Mouse (Mus musculus): ENCODE results near the gene Fbxw21. TPM values are rescaled to one million over a fixed set of nuclear protein-coding genes. Genes with fewer than 3 reads are reported as not detected.
"Not testable (repeated sequence)": the region's sequence is repeated elsewhere in the genome, so short reads cannot be mapped to it uniquely, and the experiment has no call there.

Gene Fbxw21
- total and polyA plus RNA-seq, 3 experiments, result not detected

DNA sequence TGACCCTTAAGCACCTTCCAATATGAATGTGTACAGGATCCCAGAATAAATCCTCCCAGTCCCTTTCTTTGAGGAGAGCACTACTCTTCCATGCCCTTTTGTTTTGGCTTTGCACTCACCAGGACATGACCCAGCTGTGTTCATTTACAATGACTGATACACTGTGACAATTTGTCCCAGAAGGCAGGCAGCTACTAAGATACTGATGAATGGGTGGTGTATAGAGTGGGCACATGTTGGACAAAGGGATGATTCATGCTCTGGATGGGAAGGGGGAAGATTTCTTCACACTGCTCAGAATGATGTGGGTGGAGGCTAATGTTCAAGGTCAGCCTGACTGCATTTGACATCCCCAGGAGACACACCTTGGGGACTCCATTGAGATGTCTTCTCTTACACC lies 5.5 kb upstream of the Fbxw21 start:
- Histone ChIP-seq H3K79me2 (replicated peaks; ENCODE audit: control insufficient read depth, insufficient read depth, low read length) (no peaks in the 10 kb centered on the region), H3K4me1 (ENCODE audit: control insufficient read depth, insufficient read depth, low read length) (no peaks in the 10 kb centered on the region), H3K27ac (no peak overlapping the region), H3K27me3 (ENCODE audit: control insufficient read depth, insufficient read depth, low read length) (no peaks in the 10 kb centered on the region), H3K36me3 (ENCODE audit: control insufficient read depth, insufficient read depth, low read length) (no peaks in the 10 kb centered on the region), H3K4me3 (no peak overlapping the region), H3K9ac (ENCODE audit: low read depth, low read length) (no peak overlapping the region)
- TF ChIP-seq EP300 (IDR thresholded peaks at IDR 0.05; ENCODE audit: insufficient read depth, low read depth, low read length) (no peak), POLR2A (IDR thresholded peaks at IDR 0.05; ENCODE audit: insufficient read depth, low read depth, low read length) (no peak), CTCF (IDR thresholded peaks at IDR 0.05) (no peak)
- intact Hi-C loops (cut with DNase I), result no loop called here
- DNase-seq, result no peak

DNA sequence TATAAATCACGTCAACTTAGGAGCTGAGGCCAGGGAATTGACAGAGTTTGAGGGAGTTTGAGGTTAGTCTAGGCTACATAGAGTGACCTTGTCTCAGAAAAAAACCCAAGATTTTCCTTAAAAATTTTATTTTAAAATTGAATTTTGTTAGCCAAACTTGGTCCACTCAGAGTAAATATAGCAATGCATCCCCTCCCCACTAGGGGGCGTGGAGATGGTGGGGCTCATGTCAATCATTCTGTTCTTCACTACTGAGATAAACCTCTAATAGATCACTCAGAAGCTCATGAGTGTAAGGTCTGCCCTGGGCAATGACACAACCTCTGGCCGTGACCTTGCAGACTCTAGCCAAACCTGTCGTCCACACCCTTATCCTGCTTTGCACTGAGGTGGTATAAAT lies 21.4 kb downstream of the Fbxw21 start:
- H3K27me3 ChIP-seq (ENCODE audit: control insufficient read depth, insufficient read depth, low read length); H3K36me3 ChIP-seq (ENCODE audit: control insufficient read depth, insufficient read depth, low read length); H3K9ac ChIP-seq (ENCODE audit: low read depth, low read length); H3K4me1 ChIP-seq (ENCODE audit: control insufficient read depth, insufficient read depth, low read length); H3K27ac ChIP-seq; H3K79me2 ChIP-seq (replicated peaks; ENCODE audit: control insufficient read depth, insufficient read depth, low read length); intact Hi-C loops (cut with DNase I); H3K4me3 ChIP-seq; DNase-seq: not testable (repeated sequence)
- TF ChIP-seq CTCF (IDR thresholded peaks at IDR 0.05), result peak; percentile 53
- WGBS, result 60% methylated on average over 4 of the region's 4 CpGs

DNA sequence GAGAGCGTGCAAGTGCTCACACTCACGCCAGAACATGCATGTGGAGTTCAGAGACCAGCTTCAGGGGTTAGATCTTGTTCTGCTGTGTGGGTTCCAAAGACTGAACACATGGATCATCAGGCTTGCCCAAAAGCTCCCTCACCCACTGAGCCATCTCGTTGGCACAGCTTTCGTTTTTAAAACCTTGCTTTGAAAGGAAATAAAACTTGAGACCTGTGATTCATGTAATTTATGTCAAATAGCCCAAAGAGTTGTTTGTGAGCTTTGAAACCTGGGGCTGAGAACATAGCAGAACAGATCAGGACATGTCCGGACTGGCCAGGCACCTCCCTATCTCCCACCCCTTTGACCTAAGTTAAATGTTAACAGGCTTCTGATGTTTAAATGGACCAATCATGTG lies 31.8 kb downstream of the Fbxw21 start:
- H3K27me3 ChIP-seq (ENCODE audit: control insufficient read depth, insufficient read depth, low read length), result no peaks in the 10 kb centered on the region
- DNase-seq, result no peak
- no peak overlapping the region for H3K4me3 ChIP-seq
- intact Hi-C loops (cut with DNase I), result no loop called here
- TF ChIP-seq POLR2A (IDR thresholded peaks at IDR 0.05; ENCODE audit: insufficient read depth, low read depth, low read length), result no peak
- TF ChIP-seq CTCF (IDR thresholded peaks at IDR 0.05), result no peak
- no peak for TF ChIP-seq EP300 (IDR thresholded peaks at IDR 0.05; ENCODE audit: insufficient read depth, low read depth, low read length)
- H3K4me1 ChIP-seq (ENCODE audit: control insufficient read depth, insufficient read depth, low read length), result no peaks in the 10 kb centered on the region
- no peak overlapping the region for H3K9ac ChIP-seq (ENCODE audit: low read depth, low read length)
- no peaks in the 10 kb centered on the region for H3K79me2 ChIP-seq (replicated peaks; ENCODE audit: control insufficient read depth, insufficient read depth, low read length)
- H3K36me3 ChIP-seq (ENCODE audit: control insufficient read depth, insufficient read depth, low read length), result no peaks in the 10 kb centered on the region
- no peak overlapping the region for H3K27ac ChIP-seq
- WGBS, result 83% methylated on average over 5 of the region's 5 CpGs

DNA sequence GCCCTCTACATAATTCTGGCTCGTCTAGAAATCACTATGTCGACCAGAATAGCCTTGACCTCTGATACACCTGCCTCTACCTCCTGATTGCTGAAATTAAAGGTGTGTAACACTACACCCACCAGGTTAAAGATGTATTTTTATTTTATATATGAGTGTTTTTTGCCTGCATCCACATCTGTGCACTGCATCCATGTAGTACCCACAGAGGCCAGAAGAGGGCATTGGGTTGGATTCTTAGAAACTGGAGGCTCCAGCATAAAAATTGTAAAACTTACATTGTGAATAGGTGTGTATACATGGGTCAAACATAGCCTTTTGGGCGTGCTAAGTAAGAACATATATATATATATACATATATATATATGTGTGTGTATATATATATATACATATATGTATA lies 33.6 kb downstream of the Fbxw21 start:
- WGBS, result 44% methylated on average over 3 of the region's 3 CpGs
- intact Hi-C loops (cut with DNase I), result no loop called here
- Histone ChIP-seq H3K36me3 (ENCODE audit: control insufficient read depth, insufficient read depth, low read length) (no peaks in the 10 kb centered on the region), H3K4me3 (no peak overlapping the region), H3K79me2 (replicated peaks; ENCODE audit: control insufficient read depth, insufficient read depth, low read length) (no peaks in the 10 kb centered on the region), H3K9ac (ENCODE audit: low read depth, low read length) (no peak overlapping the region), H3K27me3 (ENCODE audit: control insufficient read depth, insufficient read depth, low read length) (no peaks in the 10 kb centered on the region), H3K27ac (no peak overlapping the region), H3K4me1 (ENCODE audit: control insufficient read depth, insufficient read depth, low read length) (no peaks in the 10 kb centered on the region)
- DNase-seq, result no peak
- TF ChIP-seq POLR2A (IDR thresholded peaks at IDR 0.05; ENCODE audit: insufficient read depth, low read depth, low read length) (no peak), EP300 (IDR thresholded peaks at IDR 0.05; ENCODE audit: insufficient read depth, low read depth, low read length) (no peak), CTCF (IDR thresholded peaks at IDR 0.05) (peak; percentile 72)

DNA sequence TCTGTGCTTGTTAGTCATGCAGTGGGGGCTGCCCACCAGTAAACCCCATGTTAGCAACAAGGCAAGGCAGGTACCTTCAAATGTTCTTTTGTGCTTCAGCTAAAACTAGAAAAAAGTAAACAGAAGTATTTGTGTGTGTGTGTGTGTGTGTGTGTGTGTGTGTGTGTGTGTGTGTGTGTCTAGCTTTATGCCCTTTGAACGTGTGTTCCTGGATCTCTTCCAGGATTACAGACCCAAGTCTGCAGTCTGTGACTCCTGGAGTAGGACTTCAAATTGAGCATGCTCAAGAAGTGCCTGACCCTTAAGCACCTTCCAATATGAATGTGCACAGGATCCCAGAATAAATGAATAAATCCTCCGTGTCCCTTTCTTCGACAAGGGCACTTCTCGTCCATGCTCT lies 34.8 kb downstream of the Fbxw21 start:
- no peak overlapping the region for H3K4me3 ChIP-seq
- WGBS, result 76% methylated on average over 4 of the region's 4 CpGs
- no peak for TF ChIP-seq CTCF (IDR thresholded peaks at IDR 0.05)
- no peak for TF ChIP-seq POLR2A (IDR thresholded peaks at IDR 0.05; ENCODE audit: insufficient read depth, low read depth, low read length)
- TF ChIP-seq EP300 (IDR thresholded peaks at IDR 0.05; ENCODE audit: insufficient read depth, low read depth, low read length), result no peak
- DNase-seq, result no peak
- H3K27ac ChIP-seq, result no peak overlapping the region
- no peaks in the 10 kb centered on the region for H3K79me2 ChIP-seq (replicated peaks; ENCODE audit: control insufficient read depth, insufficient read depth, low read length)
- no peaks in the 10 kb centered on the region for H3K36me3 ChIP-seq (ENCODE audit: control insufficient read depth, insufficient read depth, low read length)
- no peaks in the 10 kb centered on the region for H3K4me1 ChIP-seq (ENCODE audit: control insufficient read depth, insufficient read depth, low read length)
- intact Hi-C loops (cut with DNase I), result no loop called here
- H3K27me3 ChIP-seq (ENCODE audit: control insufficient read depth, insufficient read depth, low read length), result no peaks in the 10 kb centered on the region
- H3K9ac ChIP-seq (ENCODE audit: low read depth, low read length), result no peak overlapping the region

DNA sequence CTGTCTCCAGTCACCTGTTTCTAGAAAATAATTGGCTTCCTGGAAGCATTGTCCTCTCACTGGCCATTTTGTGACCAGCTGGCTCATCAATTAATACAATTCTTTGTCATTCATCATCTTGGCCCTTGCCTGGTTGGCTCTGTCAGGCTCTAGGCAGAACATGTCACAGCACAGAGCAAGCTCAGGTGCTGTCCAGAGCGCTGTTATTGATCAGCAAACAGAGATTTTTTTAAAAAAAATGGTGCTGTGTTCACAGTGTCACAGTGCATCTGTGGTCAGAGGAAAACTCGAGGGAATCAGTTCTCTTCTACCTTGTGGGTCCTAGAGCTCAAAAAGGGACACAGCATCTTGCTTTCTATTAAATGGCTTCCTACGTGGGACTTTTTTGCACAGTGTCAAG lies 36.4 kb downstream of the Fbxw21 start:
- no peak overlapping the region for H3K9ac ChIP-seq (ENCODE audit: low read depth, low read length)
- H3K4me3 ChIP-seq, result no peak overlapping the region
- H3K4me1 ChIP-seq (ENCODE audit: control insufficient read depth, insufficient read depth, low read length), result no peaks in the 10 kb centered on the region
- DNase-seq, result no peak
- H3K27ac ChIP-seq, result no peak overlapping the region
- H3K27me3 ChIP-seq (ENCODE audit: control insufficient read depth, insufficient read depth, low read length), result no peaks in the 10 kb centered on the region
- intact Hi-C loops (cut with DNase I), result no loop called here
- no peaks in the 10 kb centered on the region for H3K36me3 ChIP-seq (ENCODE audit: control insufficient read depth, insufficient read depth, low read length)
- TF ChIP-seq POLR2A (IDR thresholded peaks at IDR 0.05; ENCODE audit: insufficient read depth, low read depth, low read length), result no peak
- TF ChIP-seq EP300 (IDR thresholded peaks at IDR 0.05; ENCODE audit: insufficient read depth, low read depth, low read length), result no peak
- TF ChIP-seq CTCF (IDR thresholded peaks at IDR 0.05), result no peak
- 64% methylated on average over 3 of the region's 3 CpGs for WGBS
- H3K79me2 ChIP-seq (replicated peaks; ENCODE audit: control insufficient read depth, insufficient read depth, low read length), result no peaks in the 10 kb centered on the region

All from heart, adult 2 months (tissue).